In genomic region chr16:17561128-17561750, GRCm38 (mm10) we compare ENCODE assay signal across 8 mouse cellular contexts. TPM values are rescaled to one million over a fixed set of nuclear protein-coding genes. Genes with fewer than 3 reads are reported as not detected.
DNase-seq lines count a peak whose midpoint lies in the region; ATAC-seq and TF ChIP-seq lines count a peak whose summit lies in the region.

Gene Lrrc74b (minus strand): TSS chr16:17561247.

- no peak for TF ChIP-seq POLR2A in kidney, adult 2 months (IDR thresholded peaks at IDR 0.05; ENCODE audit: low read depth, low read length)

- peak within 1 kb of the TSS; percentile 61 for H3K4me2 ChIP-seq in lung, embryonic 16.5 days (ENCODE audit: low read depth, low read length)

- peak; percentile 20 for DNase-seq in cerebellum, adult 9-10 months
- no peak for DNase-seq in cerebellum, adult 11 months
- DNase-seq in embryonic facial prominence, embryonic 10.5 days (ENCODE audit: low spot score), result peak; percentile 87
- DNase-seq in heart, adult 9 months (ENCODE audit: low spot score in 2 of 2), result peak; percentile 70 to 74
- peak; percentile 43 for DNase-seq in kidney, adult 2 months
- peak; percentile 89 for DNase-seq in skeletal muscle tissue, adult 2 months (ENCODE audit: low read depth, low spot score)
- no peak for DNase-seq in adipocyte (ENCODE audit: low spot score)

- H3K36me3 ChIP-seq in embryonic facial prominence, embryonic 10.5 days (replicated peaks), result no peaks in the 10 kb centered on the region
- no peaks in the 10 kb centered on the region for H3K36me3 ChIP-seq in kidney, adult 2 months (ENCODE audit: control insufficient read depth, insufficient read depth, low read length)
- H3K36me3 ChIP-seq in lung, embryonic 16.5 days (ENCODE audit: control insufficient read depth, insufficient read depth, low read length), result no peaks in the 10 kb centered on the region

- peak; percentile 90 for ATAC-seq in lung, embryonic 16.5 days (ENCODE audit: low read depth)

- H3K4me1 ChIP-seq in embryonic facial prominence, embryonic 10.5 days, result peaks cover 46% of the 10 kb centered on the region
- H3K4me1 ChIP-seq in kidney, adult 2 months (ENCODE audit: control insufficient read depth, insufficient read depth, low read length), result peaks cover 3% of the 10 kb centered on the region; the same call in 1 of the 2 replicates
- H3K4me1 ChIP-seq in lung, embryonic 16.5 days (replicated peaks; ENCODE audit: control insufficient read depth, insufficient read depth, low read length), result peaks cover 31% of the 10 kb centered on the region

- WGBS in embryonic facial prominence, embryonic 10.5 days, result 1% methylated on average over 22 of the region's 22 CpGs
- 6% methylated on average over 22 of the region's 22 CpGs for WGBS in kidney, adult 2 months
- WGBS in lung, embryonic 16.5 days, result under 1% methylated on average over 22 of the region's 22 CpGs

- H3K27me3 ChIP-seq in embryonic facial prominence, embryonic 10.5 days (replicated peaks; ENCODE audit: low read depth, poor library complexity, severe bottlenecking), result peaks cover 79% of the 10 kb centered on the region
- H3K27me3 ChIP-seq in kidney, adult 2 months (replicated peaks; ENCODE audit: control insufficient read depth, insufficient read depth, low read length), result no peaks in the 10 kb centered on the region
- no peaks in the 10 kb centered on the region for H3K27me3 ChIP-seq in lung, embryonic 16.5 days (ENCODE audit: control insufficient read depth, insufficient read depth, low read depth, low read length)

- peak within 1 kb of the TSS; percentile 23 for H3K9ac ChIP-seq in lung, embryonic 16.5 days (ENCODE audit: low read length)

- H3K9me3 ChIP-seq in embryonic facial prominence, embryonic 10.5 days, result no peaks in the 10 kb centered on the region
- no peaks in the 10 kb centered on the region for H3K9me3 ChIP-seq in lung, embryonic 16.5 days (ENCODE audit: control insufficient read depth, low read length)

- no peak for TF ChIP-seq CTCF in kidney, adult 2 months (conservative IDR thresholded peaks at IDR 0.05; ENCODE audit: insufficient read depth, insufficient read length, low read depth, low read length)

- H3K4me3 ChIP-seq in embryonic facial prominence, embryonic 10.5 days, result peak within 1 kb of the TSS; percentile 48
- H3K4me3 ChIP-seq in kidney, adult 2 months (ENCODE audit: insufficient read depth, low read depth, low read length), result peak within 1 kb of the TSS; percentile 18; the same call in 1 of the 2 replicates
- peak within 1 kb of the TSS; percentile 37 for H3K4me3 ChIP-seq in lung, embryonic 16.5 days (ENCODE audit: low read length)

- peak within 1 kb of the TSS; percentile 48 for H3K27ac ChIP-seq in embryonic facial prominence, embryonic 10.5 days (replicated peaks)
- H3K27ac ChIP-seq in kidney, adult 2 months (ENCODE audit: insufficient read depth, low read depth, low read length), result no peak within 1 kb of the TSS
- peak within 1 kb of the TSS; percentile 74 for H3K27ac ChIP-seq in lung, embryonic 16.5 days (ENCODE audit: low read length)

RNA-seq across cellular contexts. Expression of gene Lrrc74b, which starts in this region (rescaled TPM):
- 0.10 TPM in 1 of 2 replicates, not detected in the other for polyA plus RNA-seq in embryonic facial prominence, embryonic 10.5 days (2016; fragmentation: Nextera tagmentation; extraction: Ambion mirVana)
- 0.05 and 0.11 TPM in 2 replicates for polyA plus RNA-seq in kidney, adult 2 months (2012; rRNA removed)
- 3.0 and 4.8 TPM in 2 replicates for polyA plus RNA-seq in lung, embryonic 16.5 days (2015; fragmentation: Nextera tagmentation; extraction: Ambion mirVana)

Comparison
In these comparisons a context has a peak if more than half of its experiments do, and no peak if none do; other contexts are left out.
1. DNase-seq: peak in cerebellum, adult 9-10 months (single experiment), heart, adult 9 months (2 of 2) and skeletal muscle tissue, adult 2 months (single experiment); none in cerebellum, adult 11 months (single experiment) and adipocyte (single experiment).
2. Peak in DNase-seq, H3K4me3 ChIP-seq and H3K27ac ChIP-seq in embryonic facial prominence, embryonic 10.5 days; RNA of the gene not detected or under 1 TPM.
3. Peak in DNase-seq and H3K4me3 ChIP-seq in kidney, adult 2 months; RNA of the gene not detected or under 1 TPM.
4. Peak in every context shown above with its lines, with median percentiles within 50 percentile points of each other: H3K4me3 ChIP-seq.